Mouse (Mus musculus) spleen, adult 2 months (tissue): ENCODE measurements around the gene Prdx5. TPM values are rescaled to one million over a fixed set of nuclear protein-coding genes. Genes with fewer than 3 reads are reported as not detected.
"Not testable (repeated sequence)": the region's sequence is repeated elsewhere in the genome, so short reads cannot be mapped to it uniquely, and the experiment has no call there.

ENCODE experiments used
- DNase-seq, 2 experiments: peaks; one replicate each; pipeline versions ENCODE4 v3.0.0 to v3.0.0-alpha.2; 2012 to 2021; ENCODE audit warnings: low spot score in 2 of 2, low read depth in 1 of 2
- H3K27ac ChIP-seq: fragments of 200-500 bp; 2 replicates; pipeline ENCODE4 v1.5.1; 2012; ENCODE audit warnings: low read length, inconsistent platforms; ENCODE audit not compliant: insufficient read depth
- H3K27me3 ChIP-seq: fragments of 200-500 bp; 2 replicates; pipeline ENCODE4 v1.6.1; 2012; ENCODE audit warnings: mild to moderate bottlenecking, moderate library complexity, low read length, inconsistent platforms; ENCODE audit not compliant: control insufficient read depth, insufficient read depth
- H3K36me3 ChIP-seq: fragments of 200-500 bp; 2 replicates; pipeline ENCODE4 v1.6.1; 2012; ENCODE audit warnings: mild to moderate bottlenecking, low read length, inconsistent platforms; ENCODE audit not compliant: control insufficient read depth, insufficient read depth
- H3K4me1 ChIP-seq: fragments of 200-500 bp; 2 replicates; pipeline ENCODE4 v1.6.1; 2011; ENCODE audit warnings: inconsistent platforms; ENCODE audit not compliant: control insufficient read depth, insufficient read depth, insufficient read length
- H3K4me3 ChIP-seq: fragments of 200-500 bp; 2 replicates; pipeline ENCODE4 v1.5.1; 2011; ENCODE audit warnings: mild to moderate bottlenecking, inconsistent platforms; ENCODE audit not compliant: insufficient read depth, insufficient read length; ENCODE audit errors: extremely low read depth
- CTCF ChIP-seq: fragments of 200-500 bp; IDR thresholded peaks from 2 replicates; pipeline ENCODE4 v1.5.1; 2011; ENCODE audit warnings: mild to moderate bottlenecking, inconsistent platforms; ENCODE audit not compliant: insufficient read depth, insufficient read length, insufficient replicate concordance; ENCODE audit errors: extremely low read depth
- POLR2A ChIP-seq: fragments of 200-500 bp; IDR thresholded peaks from 2 replicates; pipeline ENCODE4 v1.6.1; 2011; ENCODE audit warnings: low read depth, low read length, inconsistent platforms
- WGBS: fragments of 180-500 bp; shearing (Covaris S2); methylation state at CpG from one replicate; pipeline ENCODE4 v1.1.7; 2018; 5-methylcytosine and 5-hydroxymethylcytosine counted together
- polyA plus RNA-seq: library from polyadenylated mRNA; depleted of rRNA; stranded (reverse); fragments of >200 nt; gene quantifications from 2 replicates; pipeline ENCODE4 v1.2.3, GENCODE M21; 2012

The Prdx5 gene
- polyA plus RNA-seq, 1 experiment, result 54.6 TPM

DNA sequence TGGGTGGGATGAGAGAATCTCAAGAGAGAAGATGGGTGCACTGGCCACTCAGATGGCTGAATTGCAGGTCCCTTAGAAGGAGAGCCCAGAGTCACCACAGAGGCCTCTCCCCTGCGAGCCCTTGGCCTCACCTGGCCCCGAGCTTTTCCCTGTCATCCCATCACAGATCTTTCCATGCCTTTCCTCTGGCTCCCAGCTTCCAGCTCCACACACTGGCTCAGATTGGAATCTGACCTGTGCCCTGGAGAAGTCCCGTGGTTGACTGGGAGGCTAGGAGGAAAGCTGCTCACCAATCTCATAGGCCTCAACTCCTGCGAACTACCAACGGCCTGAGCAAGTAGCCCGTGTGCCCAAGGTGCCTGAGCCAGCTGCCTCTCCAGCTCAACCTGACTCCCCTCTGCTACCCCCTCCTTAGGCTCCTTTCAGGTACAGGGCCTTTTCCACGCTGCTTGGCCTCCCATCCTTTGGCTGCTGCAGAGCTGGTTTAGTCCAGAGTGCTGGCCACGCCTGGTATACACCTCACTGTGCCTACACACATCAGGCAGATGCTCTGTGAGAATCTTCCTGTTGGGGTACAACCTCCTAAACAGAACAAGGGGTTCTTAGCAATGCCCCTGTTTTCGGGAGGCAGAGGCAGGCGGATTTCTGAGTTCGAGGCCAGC, 4.3 kb downstream of the Prdx5 start:
- Histone ChIP-seq H3K4me1 (peaks cover 7% of the 10 kb centered on the region; the same call in 1 of the 2 replicates), H3K4me3 (no peak overlapping the region), H3K27me3 (no peaks in the 10 kb centered on the region), H3K27ac (no peak overlapping the region), H3K36me3 (peaks cover 13% of the 10 kb centered on the region)
- WGBS, result 95% methylated on average over 11 of the region's 11 CpGs
- TF ChIP-seq CTCF, result no peak
- no peak for TF ChIP-seq POLR2A
- DNase-seq, result no peak

DNA sequence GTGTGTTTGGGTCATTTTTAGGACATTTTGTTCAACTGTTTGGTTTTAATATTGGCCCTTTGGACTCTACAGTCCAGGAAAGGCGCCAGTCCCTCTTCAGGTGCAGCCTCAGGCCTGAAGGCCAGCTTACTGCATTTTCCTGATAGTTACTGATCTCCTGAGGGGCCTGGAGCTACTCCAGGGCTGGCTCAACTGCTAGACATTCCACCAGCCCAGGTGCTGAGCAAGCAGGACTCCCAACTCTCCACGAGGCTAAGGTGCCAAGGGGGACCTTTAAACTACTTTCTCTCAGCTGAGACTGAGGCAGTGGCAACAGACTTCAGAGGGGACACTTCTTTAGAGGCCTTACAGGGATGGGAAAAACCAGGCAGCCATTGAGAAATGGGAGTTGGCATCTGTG, 5.1 kb downstream of the Prdx5 start:
- TF ChIP-seq POLR2A (no peak), CTCF (no peak)
- no peak overlapping the region for H3K4me3 ChIP-seq
- WGBS, result 81% methylated on average over 2 of the region's 2 CpGs
- no peak overlapping the region for H3K27ac ChIP-seq
- no peaks in the 10 kb centered on the region for H3K27me3 ChIP-seq
- H3K36me3 ChIP-seq, result peaks cover 13% of the 10 kb centered on the region
- no peak for DNase-seq
- peaks cover 7% of the 10 kb centered on the region; the same call in 1 of the 2 replicates for H3K4me1 ChIP-seq

- Histone ChIP-seq H3K4me3 (no peak overlapping the region), H3K36me3 (peaks cover 13% of the 10 kb centered on the region), H3K4me1 (peaks cover 2% of the 10 kb centered on the region; the same call in 1 of the 2 replicates), H3K27ac (no peak overlapping the region), H3K27me3 (no peaks in the 10 kb centered on the region)
- TF ChIP-seq POLR2A, result no peak
- no peak for TF ChIP-seq CTCF
- no peak for DNase-seq
- WGBS, result 97% methylated on average over 1 of the region's 1 CpGs
Observed at GRCm38 (mm10) chr19:6903031-6903430, 6.9 kb downstream of the Prdx5 start.

DNA sequence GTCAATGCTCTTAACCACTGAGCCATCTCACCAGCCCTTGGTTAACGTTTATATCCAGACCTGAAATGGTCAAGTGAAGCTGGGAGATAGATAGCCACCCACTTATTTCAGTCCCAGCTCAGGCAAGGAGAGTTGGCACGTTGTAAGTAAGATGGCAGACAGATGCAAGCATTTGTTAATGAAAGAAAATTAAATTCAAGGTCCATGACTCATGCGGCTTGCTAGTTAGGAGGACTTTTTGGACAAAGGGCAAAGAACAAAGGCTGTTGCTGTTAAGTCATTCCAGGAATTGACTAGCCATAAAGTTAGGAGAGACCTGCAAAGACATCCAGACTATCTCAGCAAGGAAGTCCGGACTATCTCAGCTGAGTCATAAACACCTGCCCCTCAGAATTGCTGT, 10.3 kb downstream of the Prdx5 start:
- Histone ChIP-seq H3K4me1 (no peaks in the 10 kb centered on the region), H3K36me3 (no peaks in the 10 kb centered on the region; the same call in 1 of the 2 replicates), H3K27ac (no peak overlapping the region), H3K27me3 (no peaks in the 10 kb centered on the region), H3K4me3 (no peak overlapping the region)
- 91% methylated on average over 4 of the region's 4 CpGs for WGBS
- no peak for TF ChIP-seq POLR2A
- no peak for TF ChIP-seq CTCF
- no peak for DNase-seq

GRCm38 (mm10) chr19:6895608-6896305, 14.1 kb downstream of the Prdx5 start:
- DNase-seq, H3K4me1 ChIP-seq, H3K36me3 ChIP-seq, H3K27ac ChIP-seq, H3K27me3 ChIP-seq: not testable (repeated sequence)
- peak overlapping the region; percentile 39; the same call in 1 of the 2 replicates for H3K4me3 ChIP-seq
- WGBS, result 51% methylated on average over 18 of the region's 18 CpGs

DNA sequence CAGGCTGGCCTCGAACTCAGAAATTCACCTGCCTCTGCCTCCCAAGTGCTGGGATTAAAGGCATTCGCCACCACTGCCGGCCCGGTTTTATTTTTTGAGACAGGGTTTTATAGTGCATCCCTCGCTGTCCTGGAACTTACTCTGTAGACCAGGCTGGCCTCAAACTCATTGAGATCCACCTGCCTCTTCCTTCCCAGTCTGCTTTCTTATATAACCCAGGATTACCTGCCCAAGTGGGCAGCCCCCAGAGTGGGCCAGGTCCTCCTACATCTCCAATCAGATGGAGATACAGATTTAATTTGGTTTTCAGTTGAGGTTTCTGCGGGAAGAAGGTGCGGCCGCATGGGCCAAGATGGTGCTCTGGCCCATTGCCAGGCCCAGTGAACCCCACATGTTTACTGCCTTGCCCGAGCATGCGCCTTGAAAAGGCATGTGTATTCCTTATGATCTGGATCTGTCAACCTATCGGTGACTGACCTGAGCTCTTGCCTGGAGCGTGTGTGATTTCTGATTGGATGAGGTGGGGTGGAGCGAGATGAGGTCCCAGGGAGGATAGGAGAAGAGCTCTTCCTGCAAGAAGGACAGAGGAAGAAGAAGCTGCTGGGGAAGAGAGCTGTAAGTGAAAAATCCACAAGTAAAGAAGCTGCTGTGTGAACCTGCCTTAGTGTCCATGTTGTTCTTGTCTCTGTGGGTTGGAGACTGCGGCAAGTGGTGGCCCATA, 16.0 kb downstream of the Prdx5 start:
- Histone ChIP-seq H3K27me3 (no peaks in the 10 kb centered on the region), H3K4me3 (no peak overlapping the region), H3K36me3 (no peaks in the 10 kb centered on the region), H3K4me1 (no peaks in the 10 kb centered on the region), H3K27ac (no peak overlapping the region)
- 97% methylated on average over 14 of the region's 14 CpGs for WGBS
- TF ChIP-seq POLR2A, result no peak
- DNase-seq, result no peak

GRCm38 (mm10) chr19:6892512-6892911, 17.4 kb downstream of the Prdx5 start:
- 88% methylated on average over 4 of the region's 4 CpGs for WGBS
- no peaks in the 10 kb centered on the region for H3K36me3 ChIP-seq
- no peak for TF ChIP-seq CTCF
- TF ChIP-seq POLR2A, result no peak

More at GRCm38 (mm10) chr19:6892512-6892911, 17.4 kb downstream of the Prdx5 start:
- no peak overlapping the region for H3K27ac ChIP-seq
- H3K4me3 ChIP-seq, result no peak overlapping the region
- no peaks in the 10 kb centered on the region for H3K4me1 ChIP-seq
- H3K27me3 ChIP-seq, result no peaks in the 10 kb centered on the region
- no peak for DNase-seq
